Mouse (Mus musculus) heart, postnatal 0 days (tissue): ENCODE results near the gene Ywhah.

ENCODE experiments used
- CTCF ChIP-seq: IDR thresholded peaks from 2 replicates; pipeline ENCODE4 v1.5.1; 2016; ENCODE audit warnings: antibody characterized with exemption, control low read depth, low read depth
- EP300 ChIP-seq: IDR thresholded peaks from 2 replicates; pipeline ENCODE4 v1.6.1; 2016; ENCODE audit warnings: antibody characterized with exemption, low read depth

DNA sequence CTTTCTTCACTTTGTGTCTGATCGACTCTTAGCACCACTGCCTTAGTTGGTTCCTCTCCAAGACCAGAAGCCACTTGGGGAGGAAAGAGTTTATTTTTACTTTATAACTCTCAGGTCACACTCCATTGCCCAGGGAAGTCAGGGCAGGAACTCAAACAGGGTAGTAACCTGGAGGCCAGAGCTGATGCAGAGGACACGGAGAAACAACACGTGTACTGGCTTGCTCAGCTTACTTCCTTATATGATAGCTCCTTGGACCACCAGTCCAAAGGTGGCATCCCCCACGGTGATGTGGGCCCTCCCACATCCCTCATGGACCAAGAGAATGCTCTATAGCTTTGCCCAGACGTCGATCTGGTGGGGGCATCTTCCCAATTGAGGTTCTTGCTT lies 26.7 kb downstream of the Ywhah start:
- no peak for TF ChIP-seq CTCF
- TF ChIP-seq EP300 = no peak
